Mouse (Mus musculus): Measurements from ENCODE around the gene Slc35g1.

GRCm38 (mm10) chr19:38395701-38396632, at the start of gene Slc35g1:
- TF ChIP-seq CTCF (IDR thresholded peaks at IDR 0.05; ENCODE audit: borderline replicate concordance, insufficient read depth, low read length) (no peak), POLR2A (IDR thresholded peaks at IDR 0.05; ENCODE audit: low read depth, low read length) (no peak)

Data from embryonic fibroblast, embryonic 13.5 days (primary cell).